Mouse (Mus musculus) lung, embryonic 15.5 days (tissue): ENCODE results near the gene Opa3. TPM values are rescaled to one million over a fixed set of nuclear protein-coding genes. Genes with fewer than 3 reads are reported as not detected.
A peak's percentile ranks its signal among the peaks of the same experiment; 100 is the strongest.

Source experiments
- ATAC-seq: fragments of 200-750 bp; cut with Nextera tagmentation; 2 replicates; pipeline ENCODE4 v1.8.0; 2017; ENCODE audit warnings: moderate number of reproducible peaks, borderline replicate concordance; ENCODE audit not compliant: low FRiP score, low TSS enrichment; ENCODE audit errors: extremely low read depth
- H3K27ac ChIP-seq: fragments of 300-500 bp; sonication (generic); 2 replicates; pipeline ENCODE4 v1.5.1; 2015; ENCODE audit warnings: moderate library complexity, mild to moderate bottlenecking, inconsistent platforms
- H3K27me3 ChIP-seq: fragments of 300-500 bp; sonication (generic); 2 replicates; pipeline ENCODE4 v1.6.1; 2015; ENCODE audit warnings: inconsistent platforms
- H3K36me3 ChIP-seq: fragments of 300-500 bp; sonication (generic); 2 replicates; pipeline ENCODE4 v1.6.1; 2015; ENCODE audit warnings: inconsistent platforms
- H3K4me1 ChIP-seq: fragments of 300-500 bp; sonication (generic); 2 replicates; pipeline ENCODE4 v1.6.1; 2015; ENCODE audit warnings: inconsistent platforms
- H3K4me2 ChIP-seq: fragments of 300-500 bp; sonication (generic); 2 replicates; pipeline ENCODE4 v1.6.1; 2015; ENCODE audit warnings: inconsistent platforms, mild to moderate bottlenecking, moderate library complexity
- H3K4me3 ChIP-seq: fragments of 300-500 bp; sonication (generic); 2 replicates; pipeline ENCODE4 v1.5.1; 2015; ENCODE audit warnings: mild to moderate bottlenecking, inconsistent platforms
- H3K9ac ChIP-seq: fragments of 300-500 bp; sonication (generic); 2 replicates; pipeline ENCODE4 v1.6.1; 2015; ENCODE audit warnings: inconsistent platforms
- H3K9me3 ChIP-seq: fragments of 300-500 bp; sonication (generic); 2 replicates; pipeline ENCODE4 v1.6.1; 2016; ENCODE audit warnings: inconsistent platforms
- WGBS: fragments of 180-500 bp; shearing (Covaris S2); methylation state at CpG from one replicate; pipeline ENCODE4 v1.1.7; 2015; 5-methylcytosine and 5-hydroxymethylcytosine counted together
- polyA plus RNA-seq: library from polyadenylated mRNA; unstranded; fragments of >200 nt; fragmentation: Nextera tagmentation; extraction: Ambion mirVana; gene quantifications from 2 replicates; pipeline ENCODE4 v1.2.1, GENCODE M21; 2015

Opa3 gene
- polyA plus RNA-seq, 1 experiment from 2014 or later = 33.2 TPM

DNA sequence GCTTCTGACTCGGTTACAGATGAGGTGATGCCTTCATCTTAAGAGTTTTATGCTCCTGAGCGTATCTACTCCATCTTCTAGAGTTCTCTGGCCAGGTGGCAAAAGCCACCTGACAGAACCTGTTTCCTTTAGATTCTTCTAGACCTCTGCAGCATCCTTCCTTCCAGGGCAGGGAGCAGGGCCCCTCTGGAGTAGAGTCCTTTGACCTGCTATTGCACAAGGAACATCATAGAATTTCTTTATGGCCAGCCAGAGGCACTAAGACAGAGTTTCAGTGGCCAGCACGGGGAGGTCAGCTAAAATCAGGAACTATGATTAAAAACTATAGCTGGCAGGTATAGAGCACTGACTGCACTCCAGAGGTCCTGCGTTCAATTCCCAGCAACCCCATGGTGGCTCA is 23.9 kb downstream of the Opa3 start:
- 73% methylated on average over 4 of the region's 4 CpGs for WGBS
- Histone ChIP-seq H3K9ac (no peak overlapping the region), H3K9me3 (no peaks in the 10 kb centered on the region), H3K36me3 (peaks cover 30% of the 10 kb centered on the region), H3K27ac (no peak overlapping the region), H3K27me3 (no peaks in the 10 kb centered on the region), H3K4me1 (no peaks in the 10 kb centered on the region), H3K4me2 (no peak overlapping the region), H3K4me3 (no peak overlapping the region)
- no peak for ATAC-seq

DNA sequence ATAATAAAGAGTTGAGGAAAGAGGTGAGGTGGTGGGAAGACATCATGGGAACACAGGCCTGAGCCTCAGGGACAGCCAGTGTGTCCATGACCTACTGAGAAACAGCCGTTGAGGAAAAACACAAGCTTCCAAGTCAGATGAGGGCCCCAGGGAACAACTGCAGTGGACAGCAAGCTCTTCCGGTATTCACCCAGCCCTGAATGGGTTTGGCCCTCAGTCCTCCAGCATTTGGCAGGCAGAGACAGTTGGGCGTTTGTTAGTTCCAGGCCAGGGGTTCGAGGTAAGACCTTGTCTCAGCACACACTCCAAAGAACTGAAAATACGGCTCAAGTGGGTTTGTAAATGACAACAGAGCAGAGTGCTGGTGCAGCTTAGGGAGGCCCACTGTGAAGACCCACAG is 25.3 kb downstream of the Opa3 start:
- ATAC-seq = no peak
- Histone ChIP-seq H3K4me2 (no peak overlapping the region), H3K9ac (no peak overlapping the region), H3K36me3 (peaks cover 39% of the 10 kb centered on the region), H3K9me3 (no peaks in the 10 kb centered on the region), H3K4me3 (no peak overlapping the region), H3K27me3 (no peaks in the 10 kb centered on the region), H3K4me1 (0 out of 2 replicates have a peak, but pooled peaks cover 3% of the 10 kb centered on the region), H3K27ac (no peak overlapping the region)
- 45% methylated on average over 5 of the region's 5 CpGs for WGBS

DNA sequence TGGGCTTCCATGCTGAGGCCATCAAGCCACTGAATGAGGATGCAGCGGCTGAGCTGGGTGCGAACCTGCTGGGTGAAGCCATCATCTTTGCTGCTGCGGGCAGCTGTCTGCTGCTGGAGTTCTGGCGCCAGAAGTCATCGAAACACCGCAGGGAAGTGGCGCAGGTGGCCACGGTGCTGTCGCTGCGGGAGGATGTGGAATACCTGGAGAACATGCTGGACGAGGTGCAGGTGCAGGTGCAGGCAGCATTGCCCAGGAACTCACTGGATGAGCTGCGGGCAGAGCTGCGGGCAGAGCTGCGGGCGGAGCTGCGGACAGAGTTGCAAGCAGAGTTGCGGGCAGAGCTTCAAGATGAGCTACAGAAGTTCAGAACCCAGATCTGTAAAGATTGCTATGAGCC is 27.3 kb downstream of the Opa3 start:
- 0 out of 2 replicates have a peak, but pooled peaks cover 3% of the 10 kb centered on the region for H3K4me1 ChIP-seq
- no peak for ATAC-seq
- H3K4me3 ChIP-seq = no peak overlapping the region
- no peak overlapping the region for H3K4me2 ChIP-seq
- H3K27ac ChIP-seq = no peak overlapping the region
- WGBS = 84% methylated on average over 17 of the region's 17 CpGs
- no peaks in the 10 kb centered on the region for H3K27me3 ChIP-seq
- H3K9me3 ChIP-seq = no peaks in the 10 kb centered on the region
- peaks cover 59% of the 10 kb centered on the region for H3K36me3 ChIP-seq
- H3K9ac ChIP-seq = no peak overlapping the region

DNA sequence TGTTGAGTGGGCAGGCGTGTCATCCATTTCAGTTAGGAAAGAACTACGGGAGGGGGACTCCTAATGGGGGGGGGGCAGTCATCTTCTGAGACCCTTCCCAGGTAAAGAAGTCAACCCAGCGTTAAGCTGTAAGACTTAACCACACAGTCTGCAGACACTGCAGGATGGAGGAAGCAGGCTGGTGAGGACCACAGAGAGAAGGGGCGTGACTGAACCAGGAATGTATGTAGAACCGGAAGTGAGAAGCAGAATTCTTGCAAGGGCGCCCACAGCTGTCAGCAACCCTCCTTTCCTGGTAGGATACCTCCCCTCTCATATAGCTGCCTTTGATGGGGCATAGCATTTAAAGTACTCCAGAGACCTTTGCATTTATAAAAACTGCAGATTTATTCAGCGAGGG is 28.4 kb downstream of the Opa3 start:
- Histone ChIP-seq H3K9ac (no peak overlapping the region), H3K36me3 (peaks cover 70% of the 10 kb centered on the region), H3K9me3 (no peaks in the 10 kb centered on the region), H3K4me1 (0 out of 2 replicates have a peak, but pooled peaks cover 3% of the 10 kb centered on the region), H3K4me2 (no peak overlapping the region), H3K4me3 (no peak overlapping the region), H3K27ac (no peak overlapping the region), H3K27me3 (no peaks in the 10 kb centered on the region)
- 75% methylated on average over 7 of the region's 7 CpGs for WGBS
- no peak for ATAC-seq

DNA sequence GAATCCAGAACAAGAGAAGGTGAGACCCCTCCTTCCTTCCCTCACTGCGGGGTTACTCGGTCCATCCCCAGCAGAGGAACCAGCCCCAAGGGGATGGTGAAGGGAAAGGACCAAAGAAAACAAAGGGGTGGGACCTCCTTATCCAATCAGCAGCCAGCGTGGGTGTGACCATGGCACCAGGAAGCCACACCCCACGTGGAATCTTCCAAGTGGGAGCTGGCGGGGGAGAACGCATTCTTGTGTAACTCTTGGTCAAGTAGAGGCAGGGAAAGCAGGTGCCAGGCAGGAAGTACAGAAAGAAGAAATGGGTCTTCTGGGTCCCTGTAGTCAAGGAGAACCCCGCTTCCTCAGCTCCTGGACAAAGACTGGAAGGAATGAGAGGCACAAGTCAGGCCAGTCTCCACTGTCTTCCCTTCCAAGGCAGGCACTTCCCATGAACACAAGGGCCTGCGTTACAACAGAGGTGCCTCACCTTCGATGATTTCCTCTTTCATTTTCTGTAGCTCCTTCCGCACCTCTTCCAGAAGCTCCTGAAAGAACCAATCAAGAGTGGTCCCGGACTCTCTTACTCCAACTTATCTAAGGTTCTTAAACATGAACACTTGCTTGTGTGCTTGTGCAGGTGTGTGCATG is 29.4 kb downstream of the Opa3 start:
- H3K4me1 ChIP-seq = 0 out of 2 replicates have a peak, but pooled peaks cover 3% of the 10 kb centered on the region
- no peak overlapping the region for H3K4me2 ChIP-seq
- 0 out of 2 replicates have a peak overlapping the region, but pooled peaks have one; percentile 1 for H3K27ac ChIP-seq
- peaks cover 80% of the 10 kb centered on the region for H3K36me3 ChIP-seq
- H3K9ac ChIP-seq = no peak overlapping the region
- 34% methylated on average over 11 of the region's 11 CpGs for WGBS
- H3K4me3 ChIP-seq = no peak overlapping the region
- peak; percentile 82 for ATAC-seq
- no peaks in the 10 kb centered on the region for H3K27me3 ChIP-seq
- H3K9me3 ChIP-seq = no peaks in the 10 kb centered on the region

DNA sequence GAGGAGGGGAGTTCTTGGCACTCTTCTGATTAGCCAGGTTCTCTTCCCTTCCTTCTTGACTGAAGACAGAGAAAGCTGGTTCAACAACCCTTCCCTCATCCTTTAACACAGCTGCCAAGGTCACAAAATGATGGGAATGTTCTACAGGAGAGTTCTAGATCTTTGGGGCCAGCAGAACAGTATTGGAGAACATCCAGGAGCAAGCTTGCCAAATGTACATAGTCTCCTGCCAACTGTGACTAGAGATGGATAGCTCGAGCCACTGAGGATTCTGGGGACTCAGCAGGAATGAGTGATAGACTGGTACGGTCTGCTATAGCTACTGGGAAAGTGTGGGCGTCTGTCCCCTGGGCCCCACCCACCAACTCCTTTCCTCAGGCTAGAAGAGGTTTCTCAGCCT is 30.2 kb downstream of the Opa3 start:
- ATAC-seq = no peak
- H3K4me2 ChIP-seq = no peak overlapping the region

DNA sequence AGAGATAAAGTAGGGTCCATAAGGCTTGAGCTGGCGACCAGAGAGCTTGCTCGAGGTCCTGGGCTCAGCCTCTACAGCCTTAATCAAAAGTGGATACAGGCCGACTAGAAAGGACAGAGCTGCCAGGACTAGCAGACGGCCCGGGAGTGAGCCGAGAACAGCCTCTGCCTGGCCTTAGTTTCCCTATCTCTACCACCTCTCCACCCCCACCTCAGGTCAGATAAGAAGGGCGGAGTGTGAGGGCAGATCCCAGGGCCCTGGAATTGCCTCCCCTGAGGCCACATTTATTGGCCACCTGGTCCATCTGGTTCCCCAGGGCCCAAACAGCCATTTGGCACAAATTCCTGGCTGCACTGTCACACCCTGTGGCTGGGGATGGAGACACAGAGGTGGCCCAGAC is 37.0 kb downstream of the Opa3 start:
- H3K4me2 ChIP-seq = no peak overlapping the region
- no peak overlapping the region for H3K4me3 ChIP-seq
- H3K36me3 ChIP-seq = peaks cover 60% of the 10 kb centered on the region
- 70% methylated on average over 7 of the region's 7 CpGs for WGBS
- H3K27me3 ChIP-seq = no peaks in the 10 kb centered on the region
- no peak for ATAC-seq
- peaks cover 39% of the 10 kb centered on the region for H3K4me1 ChIP-seq
- H3K9me3 ChIP-seq = no peaks in the 10 kb centered on the region
- H3K27ac ChIP-seq = no peak overlapping the region
- no peak overlapping the region for H3K9ac ChIP-seq

More for the DNA sequence above, 30.2 kb downstream of the Opa3 start:
- no peaks in the 10 kb centered on the region for H3K27me3 ChIP-seq
- 0 out of 2 replicates have a peak, but pooled peaks cover 3% of the 10 kb centered on the region for H3K4me1 ChIP-seq
- H3K27ac ChIP-seq = 0 out of 2 replicates have a peak overlapping the region, but pooled peaks have one; percentile 1
- no peak overlapping the region for H3K4me3 ChIP-seq
- H3K9ac ChIP-seq = no peak overlapping the region
- H3K36me3 ChIP-seq = peaks cover 88% of the 10 kb centered on the region
- no peaks in the 10 kb centered on the region for H3K9me3 ChIP-seq
- 72% methylated on average over 3 of the region's 3 CpGs for WGBS

DNA sequence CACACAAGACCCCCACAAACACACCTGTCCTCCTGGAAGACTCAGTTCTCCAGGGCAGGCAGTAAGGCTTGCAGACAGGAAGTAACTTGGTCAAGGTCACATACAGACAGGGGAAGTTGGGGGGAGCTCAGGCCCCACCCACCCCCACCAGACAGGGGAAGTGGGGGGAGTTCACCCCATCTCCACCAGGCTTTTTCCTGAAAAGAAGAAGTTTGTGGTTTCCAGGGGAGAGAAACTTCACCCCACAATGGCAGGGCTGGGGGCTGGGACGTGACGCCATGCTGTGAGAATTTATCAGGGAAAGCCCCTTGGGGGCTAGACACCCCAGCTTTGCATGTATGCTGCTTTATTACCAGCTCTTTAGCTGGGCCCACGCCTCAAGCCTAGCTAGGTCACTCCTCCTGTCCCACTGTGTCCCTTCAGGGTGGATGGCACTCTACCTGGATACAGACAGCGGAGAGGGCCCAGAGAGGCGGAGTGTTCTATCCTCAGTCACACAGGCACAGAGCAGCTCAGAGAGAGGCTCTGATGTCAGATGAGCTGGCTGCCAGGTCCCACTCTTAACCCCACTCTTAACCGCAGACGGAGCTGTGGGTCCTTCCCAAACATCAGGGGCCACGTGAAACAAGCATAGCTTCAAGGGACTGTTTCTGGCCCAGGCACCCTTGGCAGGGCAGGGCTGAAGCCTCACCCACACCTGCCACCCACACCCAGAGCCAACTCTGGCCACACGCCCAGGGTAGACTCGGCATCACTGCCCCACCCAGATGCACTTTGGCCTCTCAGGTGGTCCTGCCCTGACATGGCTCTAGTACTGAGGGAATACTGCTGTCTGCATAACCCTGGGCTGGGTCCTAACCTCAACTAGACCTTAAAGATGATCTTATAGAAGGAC is 38.0 kb downstream of the Opa3 start:
- Histone ChIP-seq H3K4me3 (no peak overlapping the region), H3K9ac (no peak overlapping the region), H3K4me2 (no peak overlapping the region; the same call in 1 of the 2 replicates), H3K36me3 (peaks cover 49% of the 10 kb centered on the region), H3K27me3 (no peaks in the 10 kb centered on the region), H3K4me1 (peaks cover 39% of the 10 kb centered on the region), H3K27ac (0 out of 2 replicates have a peak overlapping the region, but pooled peaks have one; percentile 31), H3K9me3 (no peaks in the 10 kb centered on the region)
- no peak for ATAC-seq
- 65% methylated on average over 10 of the region's 10 CpGs for WGBS

DNA sequence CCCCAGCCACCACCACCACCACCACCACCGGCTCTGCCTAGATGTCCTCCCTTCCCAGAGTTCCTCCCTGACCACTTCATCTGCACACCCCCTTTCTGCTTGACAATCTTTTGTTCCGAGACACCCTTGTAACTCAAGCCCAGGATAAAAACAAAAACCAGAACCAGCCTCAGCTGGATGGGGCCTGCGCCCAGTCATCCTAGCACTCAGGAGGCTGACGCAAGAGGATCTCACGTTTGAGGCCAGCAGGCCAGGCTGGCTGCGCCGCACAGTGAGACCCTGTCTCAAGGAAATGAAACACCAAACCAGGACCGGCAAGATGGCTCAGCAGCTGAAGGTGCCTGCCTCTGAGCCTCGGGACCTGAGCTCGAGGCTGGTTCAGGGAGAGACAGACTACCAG is 38.9 kb downstream of the Opa3 start:
- Histone ChIP-seq H3K4me2 (peak overlapping the region; percentile 6; the same call in 1 of the 2 replicates), H3K9me3 (no peaks in the 10 kb centered on the region), H3K9ac (no peak overlapping the region), H3K36me3 (peaks cover 41% of the 10 kb centered on the region), H3K27me3 (no peaks in the 10 kb centered on the region), H3K4me1 (peaks cover 39% of the 10 kb centered on the region), H3K27ac (peak overlapping the region; percentile 31; the same call in 1 of the 2 replicates), H3K4me3 (no peak overlapping the region)
- WGBS = 44% methylated on average over 10 of the region's 10 CpGs
- ATAC-seq = no peak

DNA sequence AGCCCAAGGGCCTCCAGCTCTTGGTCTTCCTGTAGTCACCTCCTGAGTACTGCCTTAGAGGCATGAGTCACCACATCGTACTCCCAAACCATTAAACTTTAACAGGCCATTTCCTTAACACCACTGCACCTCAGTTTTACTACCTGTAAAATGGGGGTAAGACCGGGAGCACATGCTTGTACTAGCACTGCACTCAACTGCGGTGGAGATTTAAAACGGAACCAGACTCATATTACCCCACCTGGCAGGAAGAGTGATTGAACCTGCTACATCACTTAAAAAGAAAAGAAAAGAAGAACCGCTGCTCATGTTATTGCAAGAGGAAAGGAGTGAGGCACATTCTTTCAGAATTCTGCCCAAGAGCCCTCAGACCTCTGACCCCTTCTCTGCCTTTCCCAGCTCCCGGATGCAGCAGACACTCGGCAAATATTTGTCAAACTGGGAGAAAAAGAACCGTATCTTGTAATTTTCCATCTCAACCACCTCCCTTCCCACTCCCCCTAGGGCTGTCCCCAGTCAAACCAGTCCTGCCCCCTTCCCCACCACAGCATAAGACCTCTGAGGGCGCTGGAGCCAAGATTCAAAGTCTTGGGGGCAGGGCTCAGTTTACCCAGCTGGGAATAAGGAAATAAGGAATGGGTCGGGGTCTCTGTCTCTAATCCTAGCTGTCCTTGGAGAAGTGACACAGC is 41.0 kb downstream of the Opa3 start:
- Histone ChIP-seq H3K9me3 (no peaks in the 10 kb centered on the region), H3K4me1 (peaks cover 39% of the 10 kb centered on the region), H3K36me3 (peaks cover 20% of the 10 kb centered on the region), H3K4me2 (peak overlapping the region; percentile 95), H3K4me3 (peak overlapping the region; percentile 75), H3K27ac (peak overlapping the region; percentile 97), H3K27me3 (no peaks in the 10 kb centered on the region), H3K9ac (peak overlapping the region; percentile 86)
- ATAC-seq = peak; percentile 47
- 17% methylated on average over 10 of the region's 10 CpGs for WGBS

DNA sequence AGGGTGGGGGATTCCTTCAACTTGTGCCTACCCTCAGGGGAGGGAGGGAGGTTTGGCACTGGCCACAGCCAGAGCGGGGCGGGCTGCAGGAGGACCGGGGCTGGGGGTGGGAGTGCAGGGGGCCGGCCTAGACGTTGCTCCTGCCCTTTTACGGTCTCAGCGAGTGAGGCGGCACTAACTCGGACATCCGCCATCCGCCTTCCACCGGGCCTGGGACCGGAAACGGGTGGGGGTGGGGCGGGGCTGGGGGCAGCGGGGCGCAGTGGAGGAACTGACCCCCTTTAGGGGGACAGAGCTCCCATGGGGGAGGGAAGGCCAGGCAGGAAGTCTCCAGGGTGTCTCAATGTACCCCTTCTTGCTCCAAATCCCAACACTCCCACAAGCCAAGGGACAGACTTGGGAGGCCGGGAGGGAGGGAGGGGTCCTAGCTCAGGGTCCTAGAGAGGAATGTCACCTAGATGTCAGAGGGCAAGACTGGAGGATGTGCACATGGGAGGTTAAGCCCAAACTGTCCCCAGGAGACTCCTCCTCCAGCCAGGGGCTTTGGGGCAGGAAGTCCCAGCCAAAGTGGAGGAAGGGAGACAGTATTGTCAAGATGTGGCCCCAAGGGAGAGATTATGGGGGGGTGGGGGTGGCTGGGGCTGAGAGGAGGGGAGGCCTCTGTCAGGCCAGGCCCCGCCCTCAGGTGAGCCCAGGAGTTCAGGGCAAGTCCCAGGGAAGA is 41.7 kb downstream of the Opa3 start:
- Histone ChIP-seq H3K27ac (peak overlapping the region; percentile 97), H3K36me3 (peaks cover 12% of the 10 kb centered on the region), H3K27me3 (no peaks in the 10 kb centered on the region), H3K4me3 (peak overlapping the region; percentile 75), H3K4me2 (peak overlapping the region; percentile 95), H3K9me3 (no peaks in the 10 kb centered on the region), H3K9ac (peak overlapping the region; percentile 86), H3K4me1 (peaks cover 39% of the 10 kb centered on the region)
- peak; percentile 81 for ATAC-seq
- WGBS = under 1% methylated on average over 19 of the region's 19 CpGs
